Mouse (Mus musculus) heart, postnatal 0 days (tissue): ENCODE data around the gene Runx3.

Experiments used
- CTCF ChIP-seq: IDR thresholded peaks from 2 replicates; pipeline ENCODE4 v1.5.1; 2016; ENCODE audit warnings: antibody characterized with exemption, control low read depth, low read depth
- EP300 ChIP-seq: IDR thresholded peaks from 2 replicates; pipeline ENCODE4 v1.6.1; 2016; ENCODE audit warnings: antibody characterized with exemption, low read depth

GRCm38 (mm10) chr4:135120342-135121100 is at the start of gene Runx3:
- TF ChIP-seq CTCF (no peak), EP300 (no peak)
